Mouse (Mus musculus) neural tube, embryonic 12.5 days (tissue): ENCODE measurements around the gene Fgfr2. TPM values are rescaled to one million over a fixed set of nuclear protein-coding genes. Genes with fewer than 3 reads are reported as not detected.

ENCODE experiments used
- ATAC-seq: fragments of 200-750 bp; cut with Nextera tagmentation; 2 replicates; pipeline ENCODE4 v1.8.0; 2017; ENCODE audit warnings: low read depth, mild to moderate bottlenecking, moderate TSS enrichment, moderate library complexity; ENCODE audit not compliant: low FRiP score
- H3K27ac ChIP-seq: fragments of 300-500 bp; sonication (generic); 2 replicates; pipeline ENCODE4 v1.5.1; 2016
- H3K27me3 ChIP-seq: fragments of 300-500 bp; sonication (generic); replicated peaks from 2 replicates; pipeline ENCODE4 v1.6.1; 2016; ENCODE audit warnings: mild to moderate bottlenecking
- H3K36me3 ChIP-seq: fragments of 300-500 bp; sonication (generic); 2 replicates; pipeline ENCODE4 v1.6.1; 2016; ENCODE audit warnings: mild to moderate bottlenecking
- H3K4me1 ChIP-seq: fragments of 300-500 bp; sonication (generic); 2 replicates; pipeline ENCODE4 v1.6.1; 2016
- H3K4me2 ChIP-seq: fragments of 300-500 bp; sonication (generic); replicated peaks from 2 replicates; pipeline ENCODE4 v1.6.1; 2016; ENCODE audit warnings: mild to moderate bottlenecking
- H3K4me3 ChIP-seq: fragments of 300-500 bp; sonication (generic); 2 replicates; pipeline ENCODE4 v1.5.1; 2016
- H3K9ac ChIP-seq: fragments of 300-500 bp; sonication (generic); 2 replicates; pipeline ENCODE4 v1.6.1; 2016; ENCODE audit warnings: mild to moderate bottlenecking
- H3K9me3 ChIP-seq: fragments of 300-500 bp; sonication (generic); 2 replicates; pipeline ENCODE4 v1.6.1; 2016; ENCODE audit warnings: mild to moderate bottlenecking
- WGBS: fragments of 180-500 bp; shearing (Covaris S2); methylation state at CpG from one replicate; pipeline ENCODE4 v1.1.7; 2016; 5-methylcytosine and 5-hydroxymethylcytosine counted together
- polyA plus RNA-seq: library from polyadenylated mRNA; unstranded; fragments of >200 nt; fragmentation: Nextera tagmentation; extraction: Ambion mirVana; gene quantifications from 2 replicates; pipeline ENCODE4 v1.2.1, GENCODE M21; 2016

Gene Fgfr2
- polyA plus RNA-seq, 1 experiment from 2014 or later = 65.0 TPM

GRCm38 (mm10) chr7:132894841-132895555, 228.2 kb downstream of the Fgfr2 start:
- no peaks in the 10 kb centered on the region for H3K9me3 ChIP-seq
- no peak overlapping the region for H3K9ac ChIP-seq
- no peaks in the 10 kb centered on the region for H3K4me1 ChIP-seq
- no peak overlapping the region for H3K27ac ChIP-seq
- no peak overlapping the region for H3K4me2 ChIP-seq
- ATAC-seq = no peak
- no peaks in the 10 kb centered on the region for H3K36me3 ChIP-seq
- 80% methylated on average over 7 of the region's 7 CpGs for WGBS
- no peak overlapping the region for H3K4me3 ChIP-seq
- no peaks in the 10 kb centered on the region for H3K27me3 ChIP-seq

- Histone ChIP-seq H3K9me3 (no peaks in the 10 kb centered on the region), H3K9ac (no peak overlapping the region), H3K4me3 (no peak overlapping the region), H3K4me1 (no peaks in the 10 kb centered on the region), H3K27me3 (no peaks in the 10 kb centered on the region), H3K4me2 (no peak overlapping the region), H3K27ac (no peak overlapping the region), H3K36me3 (no peaks in the 10 kb centered on the region)
- ATAC-seq = no peak
- 78% methylated on average over 1 of the region's 1 CpGs for WGBS
These were observed 229.8 kb downstream of the Fgfr2 start for GRCm38 (mm10) chr7:132893336-132893735.

DNA sequence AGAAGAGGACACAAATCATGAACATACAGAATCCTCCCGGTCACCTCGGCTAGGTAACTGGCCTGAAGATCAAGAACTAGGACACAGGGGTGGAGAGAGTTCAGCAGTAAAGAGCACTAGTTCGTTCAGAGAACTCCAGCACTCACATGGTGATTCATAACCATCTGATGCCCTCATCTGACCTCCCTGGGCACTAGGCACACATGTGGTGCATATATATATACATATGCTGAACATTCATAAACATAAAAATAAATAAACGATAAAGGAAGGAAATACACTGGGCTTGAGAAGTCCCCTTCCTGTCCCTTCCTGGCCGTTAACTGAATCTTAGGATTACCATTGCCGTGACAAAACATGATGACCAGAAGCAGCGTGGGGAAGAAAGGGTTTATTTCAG, 230.3 kb downstream of the Fgfr2 start:
- WGBS = 85% methylated on average over 7 of the region's 7 CpGs

GRCm38 (mm10) chr7:132892311-132892661, 230.9 kb downstream of the Fgfr2 start:
- Histone ChIP-seq H3K4me1 (no peaks in the 10 kb centered on the region), H3K36me3 (no peaks in the 10 kb centered on the region)

More for the DNA sequence above, 230.3 kb downstream of the Fgfr2 start:
- Histone ChIP-seq H3K4me1 (no peaks in the 10 kb centered on the region), H3K9ac (no peak overlapping the region), H3K27ac (no peak overlapping the region), H3K4me3 (no peak overlapping the region), H3K36me3 (no peaks in the 10 kb centered on the region), H3K4me2 (no peak overlapping the region), H3K27me3 (no peaks in the 10 kb centered on the region), H3K9me3 (no peaks in the 10 kb centered on the region)
- no peak for ATAC-seq

DNA sequence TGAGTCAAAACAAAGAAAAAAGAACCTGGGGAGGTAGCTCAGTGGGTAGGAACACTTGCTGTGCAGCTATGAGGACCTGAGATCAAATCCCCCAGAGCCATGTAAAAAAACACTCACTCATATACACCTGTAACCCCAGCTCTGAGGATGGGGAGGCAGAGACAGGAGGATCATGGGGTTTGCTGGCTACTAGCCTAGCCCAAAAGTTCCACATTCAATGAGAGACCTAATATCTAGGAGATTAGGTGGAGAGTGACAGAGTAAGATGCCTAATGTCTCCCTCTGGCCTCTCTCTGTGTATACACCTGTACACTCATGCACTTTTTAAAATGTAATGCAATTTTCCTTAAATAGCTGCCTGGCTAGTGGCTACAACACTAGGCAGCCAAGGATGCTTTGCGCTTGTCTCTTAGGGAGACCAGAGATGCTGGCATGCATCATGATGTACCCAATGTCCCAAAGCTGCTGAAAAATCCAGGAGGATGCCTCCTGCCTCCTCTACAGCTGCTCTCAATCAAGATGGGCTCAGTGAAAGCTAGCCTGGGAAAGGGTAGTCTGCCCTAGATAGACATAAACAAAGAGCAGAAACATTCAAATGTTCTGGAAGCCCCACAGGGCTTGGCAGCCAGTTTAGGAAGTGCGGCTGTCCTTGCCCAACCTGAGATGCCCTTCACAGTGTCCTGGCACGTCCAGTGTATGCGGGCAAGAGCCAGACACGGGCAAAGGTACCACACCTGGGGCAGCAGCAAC, 231.4 kb downstream of the Fgfr2 start:
- ATAC-seq = no peak
- 85% methylated on average over 5 of the region's 5 CpGs for WGBS
- Histone ChIP-seq H3K4me3 (no peak overlapping the region), H3K27me3 (no peaks in the 10 kb centered on the region), H3K27ac (no peak overlapping the region), H3K9ac (no peak overlapping the region), H3K4me2 (no peak overlapping the region), H3K9me3 (no peaks in the 10 kb centered on the region), H3K36me3 (no peaks in the 10 kb centered on the region), H3K4me1 (no peaks in the 10 kb centered on the region)

More at GRCm38 (mm10) chr7:132892311-132892661, 230.9 kb downstream of the Fgfr2 start:
- Histone ChIP-seq H3K27ac (no peak overlapping the region), H3K9me3 (no peaks in the 10 kb centered on the region), H3K4me2 (no peak overlapping the region), H3K9ac (no peak overlapping the region), H3K27me3 (no peaks in the 10 kb centered on the region), H3K4me3 (no peak overlapping the region)
- ATAC-seq = no peak
- WGBS = 58% methylated on average over 4 of the region's 4 CpGs

- no peak for ATAC-seq
- no peak overlapping the region for H3K4me2 ChIP-seq
- H3K9ac ChIP-seq = no peak overlapping the region
These were observed 232.9 kb downstream of the Fgfr2 start for GRCm38 (mm10) chr7:132890201-132890600.

GRCm38 (mm10) chr7:132889691-132890090, 233.5 kb downstream of the Fgfr2 start:
- no peaks in the 10 kb centered on the region for H3K4me1 ChIP-seq
- no peak overlapping the region for H3K9ac ChIP-seq
- H3K27me3 ChIP-seq = no peaks in the 10 kb centered on the region
- peaks cover 8% of the 10 kb centered on the region; the same call in 1 of the 2 replicates for H3K36me3 ChIP-seq
- WGBS = 95% methylated on average over 8 of the region's 8 CpGs
- ATAC-seq = no peak
- no peak overlapping the region for H3K27ac ChIP-seq
- H3K4me2 ChIP-seq = no peak overlapping the region
- no peaks in the 10 kb centered on the region for H3K9me3 ChIP-seq
- no peak overlapping the region for H3K4me3 ChIP-seq

More at GRCm38 (mm10) chr7:132890201-132890600, 232.9 kb downstream of the Fgfr2 start:
- WGBS = 84% methylated on average over 5 of the region's 5 CpGs
- H3K4me3 ChIP-seq = no peak overlapping the region
- H3K36me3 ChIP-seq = 0 out of 2 replicates have a peak, but pooled peaks cover 5% of the 10 kb centered on the region
- no peaks in the 10 kb centered on the region for H3K9me3 ChIP-seq
- H3K4me1 ChIP-seq = no peaks in the 10 kb centered on the region
- H3K27ac ChIP-seq = no peak overlapping the region
- no peaks in the 10 kb centered on the region for H3K27me3 ChIP-seq

- 69% methylated on average over 4 of the region's 4 CpGs for WGBS
- Histone ChIP-seq H3K27ac (no peak overlapping the region), H3K4me2 (no peak overlapping the region), H3K4me3 (no peak overlapping the region), H3K9me3 (no peaks in the 10 kb centered on the region), H3K4me1 (no peaks in the 10 kb centered on the region), H3K27me3 (no peaks in the 10 kb centered on the region), H3K36me3 (peaks cover 16% of the 10 kb centered on the region; the same call in 1 of the 2 replicates), H3K9ac (no peak overlapping the region)
- no peak for ATAC-seq
These were observed 234.5 kb downstream of the Fgfr2 start for GRCm38 (mm10) chr7:132888518-132889249.

GRCm38 (mm10) chr7:132888052-132888451, 235.1 kb downstream of the Fgfr2 start:
- WGBS = 89% methylated on average over 3 of the region's 3 CpGs
- H3K4me2 ChIP-seq = no peak overlapping the region
- H3K4me3 ChIP-seq = no peak overlapping the region
- no peaks in the 10 kb centered on the region for H3K4me1 ChIP-seq
- H3K9ac ChIP-seq = no peak overlapping the region
- no peak for ATAC-seq
- no peaks in the 10 kb centered on the region for H3K27me3 ChIP-seq
- H3K27ac ChIP-seq = no peak overlapping the region
- H3K9me3 ChIP-seq = no peaks in the 10 kb centered on the region
- peaks cover 22% of the 10 kb centered on the region for H3K36me3 ChIP-seq

- Histone ChIP-seq H3K27me3 (no peaks in the 10 kb centered on the region), H3K36me3 (peaks cover 30% of the 10 kb centered on the region), H3K27ac (no peak overlapping the region), H3K9me3 (no peaks in the 10 kb centered on the region), H3K4me2 (no peak overlapping the region), H3K4me1 (no peaks in the 10 kb centered on the region), H3K9ac (no peak overlapping the region), H3K4me3 (no peak overlapping the region)
- 75% methylated on average over 7 of the region's 7 CpGs for WGBS
- ATAC-seq = no peak
These were observed 235.9 kb downstream of the Fgfr2 start for GRCm38 (mm10) chr7:132887019-132887804.

GRCm38 (mm10) chr7:132884031-132884430, 239.1 kb downstream of the Fgfr2 start:
- WGBS = 92% methylated on average over 7 of the region's 7 CpGs

More at GRCm38 (mm10) chr7:132884031-132884430, 239.1 kb downstream of the Fgfr2 start:
- Histone ChIP-seq H3K36me3 (peaks cover 60% of the 10 kb centered on the region), H3K9ac (no peak overlapping the region), H3K27me3 (no peaks in the 10 kb centered on the region), H3K4me2 (no peak overlapping the region), H3K9me3 (no peaks in the 10 kb centered on the region), H3K4me1 (no peaks in the 10 kb centered on the region), H3K27ac (no peak overlapping the region), H3K4me3 (no peak overlapping the region)
- ATAC-seq = no peak
